25 mouse cellular contexts compared by ENCODE assay signal in the genomic region with DNA sequence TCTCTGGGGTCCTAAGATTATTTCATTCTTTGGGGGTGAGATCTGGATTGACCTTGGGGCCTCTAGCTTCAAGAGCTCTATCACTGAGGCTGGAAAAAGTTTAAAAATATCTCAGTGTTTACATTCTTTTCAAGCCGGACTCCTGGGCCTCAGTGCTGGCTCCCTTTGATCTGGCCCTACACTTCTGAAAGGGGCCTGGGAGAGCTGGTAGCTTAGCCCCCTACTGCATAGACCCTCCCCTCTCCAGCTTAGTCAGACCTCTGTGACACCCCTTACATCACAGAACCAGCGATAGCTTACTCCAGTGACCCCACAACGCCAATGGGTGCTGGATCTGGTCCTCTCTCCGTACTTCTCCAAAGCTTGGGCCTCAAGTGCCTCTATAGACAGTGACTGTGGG. TPM values are rescaled to one million over a fixed set of nuclear protein-coding genes. Genes with fewer than 3 reads are reported as not detected.
DNase-seq lines count a peak whose midpoint lies in the region; ATAC-seq and TF ChIP-seq lines count a peak whose summit lies in the region.
"Had no signal": no experiment of that assay in that cellular context is flagged by ENCODE, and none has a peak within 500 bp of the region (broad histone marks: within the 10 kb centered on the region; RNA-seq: fewer than 3 reads in every experiment).

No protein-coding gene starts in this region.

- no peaks in the 10 kb centered on the region for H3K9me3 ChIP-seq in heart, embryonic 11.5 days (replicated peaks; ENCODE audit: control insufficient read depth, low read length)
- H3K9me3 ChIP-seq in lung, embryonic 14.5 days (ENCODE audit: low read depth, low read length) = no peaks in the 10 kb centered on the region
- H3K9me3 ChIP-seq in heart, embryonic 16.5 days (replicated peaks; ENCODE audit: control insufficient read depth, low read length) = no peaks in the 10 kb centered on the region
- H3K9me3 ChIP-seq in stomach, embryonic 15.5 days = no peaks in the 10 kb centered on the region
- H3K9me3 ChIP-seq: forebrain, embryonic 13.5 days; hindbrain, embryonic 12.5 days; limb, embryonic 10.5 days; liver, embryonic 15.5 days; midbrain, embryonic 12.5 days; neural tube, embryonic 15.5 days had no signal

- intact Hi-C loops in heart, postnatal 25 days (cut with DNase I) = loop anchor here (2.0 kb wide), 1 partner anchor 17 kb away; no protein-coding TSS in a partner anchor

- DNase-seq in heart, postnatal 25 days (ENCODE audit: low spot score) = no peak
- peak; percentile 65 for DNase-seq in lung, embryonic 14.5 days
- DNase-seq in lung, postnatal 14 days = no peak
- DNase-seq: adrenal gland, postnatal 36 days; cerebellum, adult 9-10 months; kidney, adult 18-20 months; liver; right cerebral cortex, adult 18-20 months; right cerebral cortex, postnatal 4 days had no signal

- no peak overlapping the region for H3K4me3 ChIP-seq in heart, embryonic 11.5 days (ENCODE audit: low read depth, low read length)
- no peak overlapping the region for H3K4me3 ChIP-seq in lung, embryonic 14.5 days (ENCODE audit: low read depth, low read length)
- no peak overlapping the region for H3K4me3 ChIP-seq in heart, embryonic 16.5 days (ENCODE audit: low read length)
- no peak overlapping the region for H3K4me3 ChIP-seq in stomach, embryonic 15.5 days (replicated peaks)
- H3K4me3 ChIP-seq: forebrain, embryonic 13.5 days; hindbrain, embryonic 12.5 days; limb, embryonic 10.5 days; liver, embryonic 15.5 days; midbrain, embryonic 12.5 days; neural tube, embryonic 15.5 days had no signal

- ATAC-seq in heart, embryonic 11.5 days (replicated peaks; ENCODE audit: insufficient number of reproducible peaks, low FRiP score, low TSS enrichment) = peak; percentile 52
- ATAC-seq in lung, embryonic 14.5 days (ENCODE audit: insufficient read depth) = peak; percentile 85
- ATAC-seq in heart, embryonic 16.5 days (replicated peaks; ENCODE audit: extremely low read depth, insufficient read depth, low FRiP score) = peak; percentile 7; the same call in 1 of the 2 replicates
- 0 out of 2 replicates have a peak, but pooled peaks have one; percentile 23 for ATAC-seq in stomach, embryonic 15.5 days (ENCODE audit: insufficient read depth, low FRiP score, low read depth)
- ATAC-seq in megakaryocyte progenitor cell, adult 5-6 weeks (replicated peaks; ENCODE audit: poor library complexity) = no peak
- ATAC-seq: forebrain, embryonic 13.5 days; Patski had no signal

- H3K9ac ChIP-seq in heart, embryonic 11.5 days (ENCODE audit: low read depth, low read length) = no peak overlapping the region
- H3K9ac ChIP-seq in lung, embryonic 14.5 days = no peak overlapping the region
- peak overlapping the region; percentile 51 for H3K9ac ChIP-seq in heart, embryonic 16.5 days (ENCODE audit: low read length)
- no peak overlapping the region for H3K9ac ChIP-seq in stomach, embryonic 15.5 days
- H3K9ac ChIP-seq: forebrain, embryonic 13.5 days; hindbrain, embryonic 12.5 days; liver, embryonic 15.5 days; midbrain, embryonic 12.5 days; neural tube, embryonic 15.5 days had no signal

- H3K27ac ChIP-seq in heart, embryonic 11.5 days (ENCODE audit: low read depth, low read length) = peak overlapping the region; percentile 95
- peak overlapping the region; percentile 67 for H3K27ac ChIP-seq in lung, embryonic 14.5 days (ENCODE audit: low read depth)
- H3K27ac ChIP-seq in heart, embryonic 16.5 days (ENCODE audit: low read length) = peak overlapping the region; percentile 99
- H3K27ac ChIP-seq in stomach, embryonic 15.5 days = no peak overlapping the region
- H3K27ac ChIP-seq: forebrain, embryonic 13.5 days; hindbrain, embryonic 12.5 days; kidney, postnatal 0 days; limb, embryonic 10.5 days; liver, embryonic 15.5 days; midbrain, embryonic 12.5 days; neural tube, embryonic 15.5 days had no signal

- WGBS in heart, embryonic 11.5 days (ENCODE audit: insufficient replicate concordance) = 32% methylated on average over 4 of the region's 4 CpGs
- WGBS in lung, embryonic 14.5 days = 10% methylated on average over 4 of the region's 4 CpGs
- WGBS in heart, embryonic 16.5 days = 26% methylated on average over 4 of the region's 4 CpGs
- 30% methylated on average over 4 of the region's 4 CpGs for WGBS in stomach, embryonic 15.5 days

- no peak for TF ChIP-seq CTCF in lung, embryonic 14.5 days (IDR thresholded peaks at IDR 0.05; ENCODE audit: low read depth)

- no peaks in the 10 kb centered on the region for H3K27me3 ChIP-seq in heart, embryonic 11.5 days (ENCODE audit: control insufficient read depth, insufficient read depth, low read length)
- H3K27me3 ChIP-seq in lung, embryonic 14.5 days (ENCODE audit: insufficient read depth, low read length) = no peaks in the 10 kb centered on the region
- no peaks in the 10 kb centered on the region for H3K27me3 ChIP-seq in heart, embryonic 16.5 days (ENCODE audit: control insufficient read depth, insufficient read depth, low read length)
- H3K27me3 ChIP-seq in stomach, embryonic 15.5 days (replicated peaks) = no peaks in the 10 kb centered on the region
- H3K27me3 ChIP-seq: forebrain, embryonic 13.5 days; hindbrain, embryonic 12.5 days; liver, embryonic 15.5 days; midbrain, embryonic 12.5 days; neural tube, embryonic 15.5 days; Patski had no signal

- H3K4me2 ChIP-seq in heart, embryonic 11.5 days = peak overlapping the region; percentile 31
- no peak overlapping the region for H3K4me2 ChIP-seq in lung, embryonic 14.5 days
- peak overlapping the region; percentile 20; the same call in 1 of the 2 replicates for H3K4me2 ChIP-seq in heart, embryonic 16.5 days (ENCODE audit: low read depth, low read length)
- no peak overlapping the region for H3K4me2 ChIP-seq in stomach, embryonic 15.5 days
- H3K4me2 ChIP-seq: forebrain, embryonic 13.5 days; hindbrain, embryonic 12.5 days; liver, embryonic 15.5 days; midbrain, embryonic 12.5 days; neural tube, embryonic 15.5 days had no signal

- H3K36me3 ChIP-seq in heart, embryonic 11.5 days (ENCODE audit: control insufficient read depth, insufficient read depth, low read length) = no peaks in the 10 kb centered on the region
- no peaks in the 10 kb centered on the region for H3K36me3 ChIP-seq in lung, embryonic 14.5 days (ENCODE audit: insufficient read depth)
- H3K36me3 ChIP-seq in heart, embryonic 16.5 days (ENCODE audit: control insufficient read depth, insufficient read depth) = no peaks in the 10 kb centered on the region
- no peaks in the 10 kb centered on the region for H3K36me3 ChIP-seq in stomach, embryonic 15.5 days
- H3K36me3 ChIP-seq: hindbrain, embryonic 12.5 days; limb, embryonic 10.5 days; liver, embryonic 15.5 days; midbrain, embryonic 12.5 days; neural tube, embryonic 15.5 days had no signal

- peaks cover 50% of the 10 kb centered on the region for H3K4me1 ChIP-seq in heart, embryonic 11.5 days (ENCODE audit: control insufficient read depth, insufficient read depth, low read length)
- H3K4me1 ChIP-seq in lung, embryonic 14.5 days (ENCODE audit: insufficient read depth) = peaks cover 17% of the 10 kb centered on the region
- peaks cover 60% of the 10 kb centered on the region for H3K4me1 ChIP-seq in heart, embryonic 16.5 days (ENCODE audit: control insufficient read depth, insufficient read depth, low read length)
- H3K4me1 ChIP-seq in stomach, embryonic 15.5 days = peaks cover 13% of the 10 kb centered on the region; the same call in 1 of the 2 replicates
- H3K4me1 ChIP-seq: forebrain, embryonic 13.5 days; limb, embryonic 10.5 days; liver, embryonic 15.5 days; midbrain, embryonic 12.5 days; neural tube, embryonic 15.5 days had no signal

RNA-seq across cellular contexts. Expression of a gene that starts 12.6 kb away (rescaled TPM):
- 14.5 and 16.4 TPM in 2 replicates for polyA plus RNA-seq in heart, embryonic 11.5 days (2014; fragmentation: Nextera tagmentation; extraction: Ambion mirVana)
- total RNA-seq in heart, postnatal 25 days (2021) = 1 to 10 TPM; 2.4 to 3.1 TPM
- 32.2 and 33.7 TPM in 2 replicates for polyA plus RNA-seq in lung, embryonic 14.5 days (2014; fragmentation: Nextera tagmentation; extraction: Ambion mirVana)
- 20.1 and 25.9 TPM in 2 replicates for polyA plus RNA-seq in heart, embryonic 16.5 days (2015; fragmentation: Nextera tagmentation; extraction: Ambion mirVana)
- polyA plus RNA-seq in stomach, embryonic 15.5 days (2015; fragmentation: Nextera tagmentation; extraction: Ambion mirVana) = 0.92 and 2.7 TPM in 2 replicates
- total RNA-seq in megakaryocyte progenitor cell, adult 5-6 weeks (2015) = not detected in 2 replicates
- not detected in 2 replicates for total RNA-seq in megakaryocyte progenitor cell, adult 5-6 weeks (2017)
- total RNA-seq: adrenal gland, postnatal 36 days; ES-E14; layer of hippocampus, adult 18-20 months; layer of hippocampus, postnatal 25 days; megakaryocyte, adult 5-6 weeks had no signal
- polyA plus RNA-seq: forebrain, embryonic 13.5 days; hindbrain, embryonic 12.5 days; limb, embryonic 10.5 days; midbrain, embryonic 12.5 days; neural tube, embryonic 15.5 days had no signal

RNA-seq across cellular contexts. Expression of a gene that starts 19.5 kb away (rescaled TPM):
- polyA plus RNA-seq in heart, embryonic 11.5 days (2014; fragmentation: Nextera tagmentation; extraction: Ambion mirVana) = 300 and 328 TPM in 2 replicates
- total RNA-seq in heart, postnatal 25 days (2021) = 100 to 1,000 TPM; 323 to 376 TPM
- polyA plus RNA-seq in lung, embryonic 14.5 days (2014; fragmentation: Nextera tagmentation; extraction: Ambion mirVana) = 10.1 and 14.1 TPM in 2 replicates
- 289 and 293 TPM in 2 replicates for polyA plus RNA-seq in heart, embryonic 16.5 days (2015; fragmentation: Nextera tagmentation; extraction: Ambion mirVana)
- polyA plus RNA-seq in stomach, embryonic 15.5 days (2015; fragmentation: Nextera tagmentation; extraction: Ambion mirVana) = 6.5 and 7.9 TPM in 2 replicates
- total RNA-seq in megakaryocyte progenitor cell, adult 5-6 weeks (2015) = 0.76 and 1.2 TPM in 2 replicates
- total RNA-seq in megakaryocyte progenitor cell, adult 5-6 weeks (2017) = 1.5 and 1.9 TPM in 2 replicates

RNA-seq across cellular contexts. Expression of a gene that starts 20.4 kb away (rescaled TPM):
- 9.5 and 10.2 TPM in 2 replicates for polyA plus RNA-seq in heart, embryonic 11.5 days (2014; fragmentation: Nextera tagmentation; extraction: Ambion mirVana)
- 10 to 100 TPM; 20.1 to 29.0 TPM for total RNA-seq in heart, postnatal 25 days (2021)
- 10.3 and 11.0 TPM in 2 replicates for polyA plus RNA-seq in lung, embryonic 14.5 days (2014; fragmentation: Nextera tagmentation; extraction: Ambion mirVana)
- 6.2 and 6.7 TPM in 2 replicates for polyA plus RNA-seq in heart, embryonic 16.5 days (2015; fragmentation: Nextera tagmentation; extraction: Ambion mirVana)
- 11.8 and 13.4 TPM in 2 replicates for polyA plus RNA-seq in stomach, embryonic 15.5 days (2015; fragmentation: Nextera tagmentation; extraction: Ambion mirVana)
- 8.8 and 9.3 TPM in 2 replicates for total RNA-seq in megakaryocyte progenitor cell, adult 5-6 weeks (2015)
- 7.2 and 9.2 TPM in 2 replicates for total RNA-seq in megakaryocyte progenitor cell, adult 5-6 weeks (2017)

RNA-seq across cellular contexts. Expression of a gene that starts 30.2 kb away (rescaled TPM):
- 189 and 199 TPM in 2 replicates for polyA plus RNA-seq in heart, embryonic 11.5 days (2014; fragmentation: Nextera tagmentation; extraction: Ambion mirVana)
- total RNA-seq in heart, postnatal 25 days (2021) = 10 to 100 TPM; 58.7 to 66.5 TPM
- 88.3 and 88.4 TPM in 2 replicates for polyA plus RNA-seq in lung, embryonic 14.5 days (2014; fragmentation: Nextera tagmentation; extraction: Ambion mirVana)
- polyA plus RNA-seq in heart, embryonic 16.5 days (2015; fragmentation: Nextera tagmentation; extraction: Ambion mirVana) = 171 and 196 TPM in 2 replicates
- polyA plus RNA-seq in stomach, embryonic 15.5 days (2015; fragmentation: Nextera tagmentation; extraction: Ambion mirVana) = 93.3 and 95.5 TPM in 2 replicates
- 12.0 and 15.7 TPM in 2 replicates for total RNA-seq in megakaryocyte progenitor cell, adult 5-6 weeks (2015)
- 20.7 and 22.1 TPM in 2 replicates for total RNA-seq in megakaryocyte progenitor cell, adult 5-6 weeks (2017)

Comparison
In these comparisons a context has a peak if more than half of its experiments do, and no peak if none do; other contexts are left out.
1. H3K4me2 ChIP-seq: peak in heart, embryonic 11.5 days (single experiment) and heart, embryonic 16.5 days (single experiment); none in lung, embryonic 14.5 days (single experiment) and stomach, embryonic 15.5 days (single experiment).
2. RNA of a gene that starts 19.5 kb away (polyA plus RNA-seq): 300 to 328 TPM in heart, embryonic 11.5 days and 289 to 293 TPM in heart, embryonic 16.5 days; 10.1 to 14.1 TPM in lung, embryonic 14.5 days and 6.5 to 7.9 TPM in stomach, embryonic 15.5 days; every median in the first group is over 10 times any median in the second.